ENCODE assay signal across 20 mouse cellular contexts in genomic region chr2:59036433-59036832, GRCm38 (mm10).
DNase-seq lines count a peak whose midpoint lies in the region; ATAC-seq and TF ChIP-seq lines count a peak whose summit lies in the region.
"Had no signal": no experiment of that assay in that cellular context is flagged by ENCODE, and none has a peak within 500 bp of the region (broad histone marks: within the 10 kb centered on the region; RNA-seq: fewer than 3 reads in every experiment).

No protein-coding gene starts in this region.

- ATAC-seq in hindbrain, embryonic 13.5 days (ENCODE audit: low FRiP score), result no peak
- no peak for ATAC-seq in liver, postnatal 0 days
- ATAC-seq: intestine, postnatal 0 days; liver, embryonic 12.5 days had no signal

- H3K9ac ChIP-seq in hindbrain, embryonic 13.5 days, result no peak overlapping the region
- no peak overlapping the region for H3K9ac ChIP-seq in liver, adult 2 months (ENCODE audit: low read depth, low read length)
- H3K9ac ChIP-seq in liver, postnatal 0 days (replicated peaks), result no peak overlapping the region
- H3K9ac ChIP-seq: embryonic facial prominence, embryonic 13.5 days; hindbrain, embryonic 12.5 days; liver, embryonic 12.5 days; lung, embryonic 15.5 days; neural tube, embryonic 12.5 days had no signal

- DNase-seq in hindbrain, embryonic 10.5 days (ENCODE audit: low spot score), result peak; percentile 34
- DNase-seq in liver, adult 2 months (ENCODE audit: extremely low read depth, low read depth, low spot score), result peak; percentile 67
- no peak for DNase-seq in liver, postnatal 0 days
- DNase-seq in cerebellum, adult 8-10 months, result peak; percentile 60
- peak; percentile 48 for DNase-seq in retina, postnatal 1 day
- no peak for DNase-seq in heart, adult 11 months
- DNase-seq: adrenal gland, adult 2 months; gastrocnemius, adult 2 months; right cerebral cortex, postnatal 14 days; thymus, postnatal 25 days had no signal

- H3K36me3 ChIP-seq in hindbrain, embryonic 10.5 days, result no peaks in the 10 kb centered on the region
- no peaks in the 10 kb centered on the region for H3K36me3 ChIP-seq in hindbrain, embryonic 13.5 days
- H3K36me3 ChIP-seq in liver, adult 2 months (ENCODE audit: control insufficient read depth, insufficient read depth, low read length), result no peaks in the 10 kb centered on the region
- H3K36me3 ChIP-seq in liver, postnatal 0 days (replicated peaks; ENCODE audit: insufficient read depth, low read length), result no peaks in the 10 kb centered on the region
- H3K36me3 ChIP-seq: embryonic facial prominence, embryonic 13.5 days; hindbrain, embryonic 12.5 days; limb, embryonic 10.5 days; liver, embryonic 12.5 days; lung, embryonic 15.5 days; neural tube, embryonic 12.5 days had no signal

- H3K79me2 ChIP-seq in liver, adult 2 months (ENCODE audit: control insufficient read depth, insufficient read depth, low read length), result no peaks in the 10 kb centered on the region

- TF ChIP-seq POLR2A in liver, adult 2 months (IDR thresholded peaks at IDR 0.05; ENCODE audit: extremely low read depth, insufficient read depth, low read length), result no peak

- WGBS in hindbrain, embryonic 10.5 days, result 57% methylated on average over 6 of the region's 6 CpGs
- 47% methylated on average over 6 of the region's 6 CpGs for WGBS in hindbrain, embryonic 13.5 days
- 35% methylated on average over 6 of the region's 6 CpGs for WGBS in liver, adult 2 months
- 64% methylated on average over 6 of the region's 6 CpGs for WGBS in liver, postnatal 0 days (ENCODE audit: insufficient replicate concordance)

- no peaks in the 10 kb centered on the region for H3K9me3 ChIP-seq in hindbrain, embryonic 10.5 days
- no peaks in the 10 kb centered on the region for H3K9me3 ChIP-seq in hindbrain, embryonic 13.5 days
- no peaks in the 10 kb centered on the region for H3K9me3 ChIP-seq in liver, postnatal 0 days (ENCODE audit: low read length)
- H3K9me3 ChIP-seq: embryonic facial prominence, embryonic 13.5 days; hindbrain, embryonic 12.5 days; limb, embryonic 10.5 days; liver, embryonic 12.5 days; lung, embryonic 15.5 days; megakaryocyte, embryonic 14.5 days; neural tube, embryonic 12.5 days had no signal

- H3K27ac ChIP-seq in hindbrain, embryonic 10.5 days, result no peak overlapping the region
- H3K27ac ChIP-seq in hindbrain, embryonic 13.5 days, result no peak overlapping the region
- no peak overlapping the region for H3K27ac ChIP-seq in liver, adult 2 months (replicated peaks; ENCODE audit: insufficient read depth, low read depth, low read length)
- H3K27ac ChIP-seq in liver, postnatal 0 days (ENCODE audit: low read depth), result no peak overlapping the region
- H3K27ac ChIP-seq: embryonic facial prominence, embryonic 13.5 days; gastrocnemius, adult 2 months; hindbrain, embryonic 12.5 days; limb, embryonic 10.5 days; liver, embryonic 12.5 days; lung, embryonic 15.5 days; neural tube, embryonic 12.5 days; stomach, postnatal 0 days had no signal

- 0 out of 2 replicates have a peak, but pooled peaks cover 5% of the 10 kb centered on the region for H3K4me1 ChIP-seq in hindbrain, embryonic 10.5 days (replicated peaks)
- no peaks in the 10 kb centered on the region for H3K4me1 ChIP-seq in hindbrain, embryonic 13.5 days (replicated peaks)
- H3K4me1 ChIP-seq in liver, adult 2 months (ENCODE audit: control insufficient read depth, insufficient read depth, low read length), result peaks cover 11% of the 10 kb centered on the region
- H3K4me1 ChIP-seq in liver, postnatal 0 days (ENCODE audit: insufficient read depth), result no peaks in the 10 kb centered on the region
- H3K4me1 ChIP-seq: embryonic facial prominence, embryonic 13.5 days; hindbrain, embryonic 12.5 days; limb, embryonic 10.5 days; liver, embryonic 12.5 days; lung, embryonic 15.5 days; megakaryocyte, embryonic 14.5 days; neural tube, embryonic 12.5 days had no signal

- no peak overlapping the region for H3K4me3 ChIP-seq in hindbrain, embryonic 10.5 days
- H3K4me3 ChIP-seq in hindbrain, embryonic 13.5 days, result no peak overlapping the region
- H3K4me3 ChIP-seq in liver, adult 2 months (ENCODE audit: insufficient read depth, low read depth, low read length), result no peak overlapping the region
- H3K4me3 ChIP-seq in liver, postnatal 0 days (ENCODE audit: low read depth, low read length), result no peak overlapping the region
- H3K4me3 ChIP-seq: embryonic facial prominence, embryonic 13.5 days; gastrocnemius, adult 2 months; hindbrain, embryonic 12.5 days; limb, embryonic 10.5 days; liver, embryonic 12.5 days; lung, embryonic 15.5 days; megakaryocyte, embryonic 14.5 days; neural tube, embryonic 12.5 days had no signal

- no peak for TF ChIP-seq EP300 in liver, postnatal 0 days (IDR thresholded peaks at IDR 0.05; ENCODE audit: low read depth)

- H3K27me3 ChIP-seq in hindbrain, embryonic 10.5 days (ENCODE audit: insufficient read depth, poor library complexity, severe bottlenecking), result no peaks in the 10 kb centered on the region
- no peaks in the 10 kb centered on the region for H3K27me3 ChIP-seq in hindbrain, embryonic 13.5 days
- no peaks in the 10 kb centered on the region for H3K27me3 ChIP-seq in liver, adult 2 months (ENCODE audit: control insufficient read depth, insufficient read depth, low read length)
- no peaks in the 10 kb centered on the region for H3K27me3 ChIP-seq in liver, postnatal 0 days (ENCODE audit: insufficient read depth, low read length)
- H3K27me3 ChIP-seq: embryonic facial prominence, embryonic 13.5 days; hindbrain, embryonic 12.5 days; liver, embryonic 12.5 days; megakaryocyte, embryonic 14.5 days; neural tube, embryonic 12.5 days had no signal

- no peak overlapping the region for H3K4me2 ChIP-seq in hindbrain, embryonic 13.5 days
- no peak overlapping the region for H3K4me2 ChIP-seq in liver, postnatal 0 days (ENCODE audit: low read depth, low read length)
- H3K4me2 ChIP-seq: embryonic facial prominence, embryonic 13.5 days; hindbrain, embryonic 12.5 days; liver, embryonic 12.5 days; lung, embryonic 15.5 days; neural tube, embryonic 12.5 days had no signal

- TF ChIP-seq CTCF in liver, adult 2 months (IDR thresholded peaks at IDR 0.05; ENCODE audit: low read depth, low read length), result no peak
- no peak for TF ChIP-seq CTCF in liver, postnatal 0 days (IDR thresholded peaks at IDR 0.05; ENCODE audit: low read depth)

Comparison
In these comparisons a context has a peak if more than half of its experiments do, and no peak if none do; other contexts are left out.
1. DNase-seq: peak in hindbrain, embryonic 10.5 days (single experiment), liver, adult 2 months (single experiment), cerebellum, adult 8-10 months (single experiment) and retina, postnatal 1 day (single experiment); none in liver, postnatal 0 days (single experiment) and heart, adult 11 months (single experiment).